Mouse (Mus musculus) hindbrain, embryonic 15.5 days (tissue): ENCODE measurements around the gene Lrit2. TPM values are rescaled to one million over a fixed set of nuclear protein-coding genes. Genes with fewer than 3 reads are reported as not detected.
A peak's percentile ranks its signal among the peaks of the same experiment; 100 is the strongest.

ENCODE experiments used
- ATAC-seq: fragments of 200-750 bp; cut with Nextera tagmentation; 2 replicates; pipeline ENCODE4 v1.8.0; 2017; ENCODE audit warnings: low read depth, moderate number of reproducible peaks, moderate TSS enrichment; ENCODE audit not compliant: low FRiP score
- H3K27ac ChIP-seq: fragments of 300-500 bp; sonication (generic); replicated peaks from 2 replicates; pipeline ENCODE4 v1.5.1; 2015; ENCODE audit warnings: mild to moderate bottlenecking, inconsistent platforms
- H3K27me3 ChIP-seq: fragments of 300-500 bp; sonication (generic); 2 replicates; pipeline ENCODE4 v1.6.1; 2015; ENCODE audit warnings: control low read depth, inconsistent platforms
- H3K36me3 ChIP-seq: fragments of 300-500 bp; sonication (generic); 2 replicates; pipeline ENCODE4 v1.6.1; 2015; ENCODE audit warnings: control low read depth, inconsistent platforms
- H3K4me1 ChIP-seq: fragments of 300-500 bp; sonication (generic); replicated peaks from 2 replicates; pipeline ENCODE4 v1.6.1; 2015; ENCODE audit warnings: control low read depth, inconsistent platforms
- H3K4me2 ChIP-seq: fragments of 300-500 bp; sonication (generic); 2 replicates; pipeline ENCODE4 v1.6.1; 2015; ENCODE audit warnings: moderate library complexity, mild to moderate bottlenecking, inconsistent platforms
- H3K4me3 ChIP-seq: fragments of 300-500 bp; sonication (generic); 2 replicates; pipeline ENCODE4 v1.5.1; 2015; ENCODE audit warnings: mild to moderate bottlenecking, inconsistent platforms
- H3K9ac ChIP-seq: fragments of 300-500 bp; sonication (generic); 2 replicates; pipeline ENCODE4 v1.6.1; 2015; ENCODE audit warnings: inconsistent platforms
- H3K9me3 ChIP-seq: fragments of 300-500 bp; sonication (generic); 2 replicates; pipeline ENCODE4 v1.6.1; 2016; ENCODE audit warnings: control low read depth, inconsistent platforms
- WGBS: fragments of 180-500 bp; shearing (Covaris S2); methylation state at CpG from one replicate; pipeline ENCODE4 v1.1.7; 2015; 5-methylcytosine and 5-hydroxymethylcytosine counted together
- polyA plus RNA-seq: library from polyadenylated mRNA; unstranded; fragments of >200 nt; fragmentation: Nextera tagmentation; extraction: Ambion mirVana; gene quantifications from 2 replicates; pipeline ENCODE4 v1.2.1, GENCODE M21; 2015

The Lrit2 gene
- polyA plus RNA-seq, 1 experiment from 2014 or later, result not detected

DNA sequence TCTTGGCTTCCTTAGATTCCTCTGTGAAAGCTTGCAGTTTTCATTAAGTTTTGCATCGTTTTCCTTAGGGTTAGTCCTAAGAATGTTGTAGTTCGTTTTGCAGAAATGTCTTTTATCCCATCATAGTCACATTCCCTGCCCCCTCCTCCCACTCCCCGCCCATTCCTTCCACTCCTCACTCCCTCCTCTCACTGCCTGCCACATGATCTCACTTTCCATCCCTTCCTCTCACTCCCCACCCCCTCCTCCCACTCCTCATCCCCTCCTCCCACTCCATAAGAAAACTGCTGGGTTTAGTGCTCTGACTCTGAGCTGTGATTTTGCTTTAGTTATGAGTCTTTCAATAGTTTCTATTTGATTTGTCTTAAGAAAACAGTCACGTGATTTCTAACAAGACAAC, 16.0 kb downstream of the Lrit2 start:
- no peaks in the 10 kb centered on the region for H3K36me3 ChIP-seq
- ATAC-seq, result no peak
- H3K27ac ChIP-seq, result no peak overlapping the region
- H3K4me3 ChIP-seq, result no peak overlapping the region
- no peak overlapping the region for H3K9ac ChIP-seq
- H3K4me1 ChIP-seq, result no peaks in the 10 kb centered on the region
- WGBS, result 42% methylated on average over 4 of the region's 4 CpGs
- no peak overlapping the region for H3K4me2 ChIP-seq
- H3K27me3 ChIP-seq, result no peaks in the 10 kb centered on the region
- H3K9me3 ChIP-seq, result no peaks in the 10 kb centered on the region

DNA sequence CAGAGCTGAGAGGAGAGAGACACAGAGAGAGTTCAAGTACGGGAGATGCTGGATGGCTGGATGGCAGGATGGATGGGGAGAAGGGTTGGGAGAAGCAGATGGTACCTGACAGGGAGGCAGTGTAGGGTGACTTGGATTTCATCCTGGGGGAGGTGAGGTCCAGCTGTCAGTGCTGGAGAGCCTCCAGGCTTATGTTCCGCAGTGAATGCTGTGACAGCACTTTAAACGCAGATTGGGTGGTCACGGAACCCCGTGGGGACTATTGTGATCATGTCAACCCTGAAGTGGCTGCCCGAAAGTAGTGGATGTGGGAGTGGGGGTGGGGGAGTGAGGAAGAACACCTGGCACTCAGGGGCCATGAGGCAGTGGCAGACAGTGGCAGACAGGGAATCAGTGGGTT, 26.7 kb downstream of the Lrit2 start:
- WGBS, result 52% methylated on average over 6 of the region's 6 CpGs
- H3K4me3 ChIP-seq, result no peak overlapping the region
- no peak for ATAC-seq

DNA sequence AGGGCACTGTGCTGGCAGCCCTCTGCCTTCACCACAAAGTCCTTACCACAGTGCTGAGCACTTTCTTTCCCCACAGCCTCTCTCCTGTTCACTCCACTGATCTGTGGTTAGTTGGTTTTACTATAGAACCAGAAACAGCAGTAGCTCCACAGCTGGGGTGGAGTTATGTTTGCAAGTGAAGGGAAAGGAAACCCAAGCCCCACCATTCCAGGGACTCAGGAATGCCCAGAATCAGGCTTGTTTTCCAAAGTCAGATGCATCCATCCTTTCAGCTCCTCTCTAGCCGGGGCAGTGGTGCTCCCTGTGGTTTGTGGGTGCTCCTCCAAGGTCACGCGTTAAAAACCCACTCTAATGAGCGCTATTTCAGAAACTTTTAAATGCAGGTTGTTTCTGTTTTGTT, 27.8 kb downstream of the Lrit2 start:
- peaks cover 12% of the 10 kb centered on the region; the same call in 1 of the 2 replicates for H3K4me1 ChIP-seq
- WGBS, result 84% methylated on average over 4 of the region's 4 CpGs
- peaks cover 14% of the 10 kb centered on the region; the same call in 1 of the 2 replicates for H3K27me3 ChIP-seq
- no peaks in the 10 kb centered on the region for H3K36me3 ChIP-seq
- no peaks in the 10 kb centered on the region for H3K9me3 ChIP-seq
- H3K4me2 ChIP-seq, result no peak overlapping the region
- no peak overlapping the region for H3K27ac ChIP-seq
- no peak for ATAC-seq
- no peak overlapping the region for H3K9ac ChIP-seq
- H3K4me3 ChIP-seq, result no peak overlapping the region

More for the DNA sequence above, 26.7 kb downstream of the Lrit2 start:
- no peaks in the 10 kb centered on the region for H3K9me3 ChIP-seq
- peaks cover 12% of the 10 kb centered on the region; the same call in 1 of the 2 replicates for H3K27me3 ChIP-seq
- H3K27ac ChIP-seq, result no peak overlapping the region
- H3K9ac ChIP-seq, result no peak overlapping the region
- H3K36me3 ChIP-seq, result no peaks in the 10 kb centered on the region
- no peak overlapping the region for H3K4me2 ChIP-seq
- H3K4me1 ChIP-seq, result peaks cover 12% of the 10 kb centered on the region; the same call in 1 of the 2 replicates

DNA sequence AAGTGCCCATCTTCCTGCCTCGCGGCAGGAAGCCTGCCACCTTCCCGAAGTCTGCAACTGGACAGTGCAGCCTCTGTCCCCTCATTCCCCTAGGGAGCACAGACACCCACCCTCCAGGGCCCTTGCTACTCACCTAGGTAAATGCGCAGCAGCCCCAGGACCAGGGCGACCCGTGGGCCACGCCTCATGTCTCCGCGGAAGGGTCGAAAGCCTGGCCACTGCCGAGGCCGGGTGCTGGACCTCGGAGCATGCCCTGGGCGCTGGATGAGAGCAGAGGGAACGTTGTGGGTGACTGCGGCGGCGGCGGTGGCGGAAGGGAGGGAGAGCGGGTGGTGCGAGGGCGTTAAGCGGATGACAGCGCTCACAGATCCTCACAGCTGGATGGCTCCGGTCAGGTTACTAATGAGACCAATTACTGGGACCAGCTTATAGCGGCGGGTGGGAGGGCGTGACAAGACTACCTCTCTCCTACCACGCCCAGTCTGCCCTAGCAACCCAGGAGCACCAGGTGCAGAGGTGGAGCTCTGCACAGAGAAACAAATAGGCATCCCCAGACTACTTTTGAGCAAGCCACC, 30.3 kb downstream of the Lrit2 start, which contains the start of gene Cdhr1:
Gene Cdhr1, minus strand, starts transcription at position 392 of the 575 bp plus-strand sequence.
- no peaks in the 10 kb centered on the region for H3K9me3 ChIP-seq
- WGBS, result 2% methylated on average over 30 of the region's 30 CpGs
- peak within 1 kb of the TSS; percentile 77 for H3K4me2 ChIP-seq
- peaks cover 14% of the 10 kb centered on the region; the same call in 1 of the 2 replicates for H3K27me3 ChIP-seq
- H3K36me3 ChIP-seq, result no peaks in the 10 kb centered on the region
- H3K4me3 ChIP-seq, result peak within 1 kb of the TSS; percentile 43
- H3K27ac ChIP-seq, result no peak within 1 kb of the TSS
- peaks cover 12% of the 10 kb centered on the region; the same call in 1 of the 2 replicates for H3K4me1 ChIP-seq
- peak within 1 kb of the TSS; percentile 44 for H3K9ac ChIP-seq
- ATAC-seq, result peak; percentile 71

DNA sequence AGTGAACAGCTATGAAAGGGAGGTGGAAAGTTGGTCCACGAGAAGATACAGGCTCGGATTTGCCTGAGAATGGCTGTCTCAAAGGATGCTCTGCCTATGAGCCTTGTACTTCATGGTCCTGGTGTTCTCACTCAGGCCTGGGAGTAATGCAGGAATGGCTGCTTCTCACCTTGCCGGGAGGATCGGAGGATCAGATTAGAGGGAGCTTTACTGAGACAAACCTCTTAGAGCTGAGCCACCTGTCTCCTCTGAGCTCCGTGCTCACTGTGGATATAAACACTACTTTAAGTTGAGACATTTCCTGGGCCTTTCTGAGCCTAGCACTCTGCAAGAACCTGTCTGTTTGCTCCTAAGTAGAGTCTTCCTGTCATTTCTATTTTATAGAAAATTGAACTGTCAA, 33.8 kb downstream of the Lrit2 start:
- Histone ChIP-seq H3K9ac (no peak overlapping the region), H3K4me2 (no peak overlapping the region), H3K27me3 (peaks cover 14% of the 10 kb centered on the region; the same call in 1 of the 2 replicates), H3K36me3 (no peaks in the 10 kb centered on the region), H3K4me1 (peaks cover 17% of the 10 kb centered on the region), H3K9me3 (no peaks in the 10 kb centered on the region), H3K27ac (no peak overlapping the region), H3K4me3 (no peak overlapping the region)
- WGBS, result 80% methylated on average over 5 of the region's 5 CpGs
- no peak for ATAC-seq

DNA sequence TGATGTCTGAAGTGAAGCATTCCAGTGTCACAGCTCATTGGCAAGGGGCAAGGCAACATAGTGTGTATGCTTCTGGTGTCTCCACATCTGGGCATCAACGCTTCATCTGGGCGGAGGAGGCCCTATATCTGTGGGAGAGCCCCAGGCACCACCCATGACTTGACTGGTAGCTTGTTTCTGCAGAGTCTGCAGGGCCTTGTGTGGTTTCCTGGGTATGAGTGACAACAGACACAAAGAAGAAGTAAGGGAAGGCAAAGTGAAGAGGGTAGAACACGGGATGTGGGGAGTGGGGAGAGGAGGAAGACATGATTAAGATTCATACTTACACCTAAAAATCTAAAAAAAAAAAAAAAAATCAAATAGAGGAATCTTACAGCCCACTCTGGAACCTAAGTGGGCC, 34.8 kb downstream of the Lrit2 start:
- ATAC-seq, result no peak
- no peak overlapping the region for H3K4me3 ChIP-seq
- H3K4me2 ChIP-seq, result no peak overlapping the region
- H3K9ac ChIP-seq, result no peak overlapping the region
- WGBS, result 83% methylated on average over 3 of the region's 3 CpGs
- peaks cover 17% of the 10 kb centered on the region for H3K4me1 ChIP-seq
- H3K27me3 ChIP-seq, result peaks cover 8% of the 10 kb centered on the region; the same call in 1 of the 2 replicates
- no peak overlapping the region for H3K27ac ChIP-seq
- H3K36me3 ChIP-seq, result no peaks in the 10 kb centered on the region
- no peaks in the 10 kb centered on the region for H3K9me3 ChIP-seq

DNA sequence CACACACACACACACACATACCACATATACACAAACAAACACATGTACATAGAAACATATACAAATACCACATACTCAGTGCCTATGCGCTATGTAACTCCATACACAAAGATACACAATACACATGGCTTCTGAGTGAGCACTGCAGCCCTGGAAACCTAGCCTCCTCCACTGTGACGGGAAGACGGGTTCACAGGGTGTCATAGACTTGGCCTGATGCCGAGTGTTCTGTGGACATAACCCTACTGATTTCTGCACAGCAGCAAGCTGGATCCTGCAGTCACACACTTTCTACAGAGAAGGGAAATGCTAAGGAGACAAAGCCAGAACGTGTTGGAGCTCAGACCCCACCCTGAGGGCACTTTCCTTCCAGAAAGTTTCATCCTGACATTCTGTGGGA, 37.0 kb downstream of the Lrit2 start:
- Histone ChIP-seq H3K4me3 (no peak overlapping the region), H3K27ac (no peak overlapping the region), H3K36me3 (no peaks in the 10 kb centered on the region), H3K9me3 (no peaks in the 10 kb centered on the region), H3K27me3 (no peaks in the 10 kb centered on the region), H3K4me1 (peaks cover 5% of the 10 kb centered on the region; the same call in 1 of the 2 replicates), H3K4me2 (no peak overlapping the region), H3K9ac (no peak overlapping the region)
- 60% methylated on average over 5 of the region's 5 CpGs for WGBS
- no peak for ATAC-seq

DNA sequence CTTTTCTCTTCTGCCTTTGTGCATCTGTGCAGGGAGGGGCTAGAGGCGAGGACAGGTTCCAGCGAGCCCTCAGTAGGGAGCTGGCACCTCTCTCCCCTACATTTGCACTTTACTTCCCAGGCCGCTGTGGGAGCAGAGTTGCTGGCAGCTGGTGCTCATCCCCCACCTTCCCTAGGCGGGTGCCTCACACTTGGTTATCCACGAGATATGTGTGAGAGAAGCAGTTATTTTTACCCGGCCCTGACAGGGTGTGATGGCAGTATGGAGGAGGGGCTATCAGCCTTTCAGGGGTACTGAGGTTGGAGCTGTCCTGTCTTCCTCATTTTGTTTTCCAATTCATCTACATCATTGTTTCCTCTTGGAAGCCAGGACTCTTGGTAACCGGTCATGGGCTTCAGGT, 38.1 kb downstream of the Lrit2 start:
- Histone ChIP-seq H3K4me1 (peaks cover 5% of the 10 kb centered on the region; the same call in 1 of the 2 replicates), H3K4me2 (no peak overlapping the region), H3K9ac (no peak overlapping the region), H3K9me3 (no peaks in the 10 kb centered on the region), H3K27me3 (no peaks in the 10 kb centered on the region), H3K27ac (no peak overlapping the region), H3K4me3 (no peak overlapping the region), H3K36me3 (no peaks in the 10 kb centered on the region)
- no peak for ATAC-seq
- WGBS, result 34% methylated on average over 7 of the region's 7 CpGs

DNA sequence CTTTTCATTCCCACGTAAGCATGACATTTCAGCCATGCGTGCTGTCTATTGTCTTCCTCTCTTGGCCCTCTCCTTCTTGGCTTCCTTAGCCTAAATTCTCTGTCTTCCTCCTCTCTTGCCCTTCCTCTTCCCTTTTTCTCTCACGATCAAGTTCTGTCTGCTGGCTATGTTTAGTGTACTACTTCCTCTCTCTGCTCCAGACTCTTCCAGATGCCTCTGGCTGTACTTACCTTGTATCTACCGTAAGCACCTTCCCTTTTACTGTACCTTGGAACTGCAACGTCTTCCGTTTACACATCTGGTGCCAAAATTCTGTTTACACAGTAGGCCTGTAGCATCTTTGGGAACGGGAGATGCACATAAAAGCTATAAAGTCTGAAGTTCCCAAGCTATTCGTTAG, 41.7 kb downstream of the Lrit2 start:
- 82% methylated on average over 8 of the region's 8 CpGs for WGBS
- H3K4me2 ChIP-seq, result no peak overlapping the region
- ATAC-seq, result no peak

DNA sequence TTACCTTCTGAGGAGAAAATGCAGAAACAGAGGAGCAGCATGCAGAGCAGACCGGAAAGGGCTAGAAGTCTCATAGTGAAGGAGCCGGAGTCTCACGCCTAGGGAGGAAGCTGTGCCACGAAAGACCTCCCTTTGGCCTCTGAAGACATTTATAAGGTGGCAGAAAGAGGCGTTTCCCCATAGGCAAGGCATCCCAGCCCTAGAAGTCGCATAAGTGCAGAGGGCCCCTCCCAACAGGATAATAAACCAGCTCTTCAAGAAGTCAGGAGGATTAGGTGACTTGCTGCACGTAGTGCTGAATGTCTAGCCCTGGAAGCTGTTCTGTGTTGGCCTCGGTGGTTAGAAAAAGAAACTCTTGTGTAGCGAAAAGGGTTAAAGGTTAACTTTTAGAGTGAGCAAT, 42.2 kb downstream of the Lrit2 start:
- H3K36me3 ChIP-seq, result no peaks in the 10 kb centered on the region
- H3K27ac ChIP-seq, result no peak overlapping the region
- no peaks in the 10 kb centered on the region for H3K9me3 ChIP-seq
- no peak overlapping the region for H3K4me3 ChIP-seq
- no peak overlapping the region for H3K4me2 ChIP-seq
- H3K4me1 ChIP-seq, result peaks cover 5% of the 10 kb centered on the region; the same call in 1 of the 2 replicates
- WGBS, result 71% methylated on average over 9 of the region's 9 CpGs
- ATAC-seq, result no peak
- no peak overlapping the region for H3K9ac ChIP-seq
- H3K27me3 ChIP-seq, result no peaks in the 10 kb centered on the region

More for the DNA sequence above, 41.7 kb downstream of the Lrit2 start:
- no peak overlapping the region for H3K27ac ChIP-seq
- no peaks in the 10 kb centered on the region for H3K36me3 ChIP-seq
- no peak overlapping the region for H3K9ac ChIP-seq
- no peak overlapping the region for H3K4me3 ChIP-seq
- no peaks in the 10 kb centered on the region for H3K9me3 ChIP-seq
- H3K27me3 ChIP-seq, result no peaks in the 10 kb centered on the region
- H3K4me1 ChIP-seq, result peaks cover 5% of the 10 kb centered on the region; the same call in 1 of the 2 replicates

DNA sequence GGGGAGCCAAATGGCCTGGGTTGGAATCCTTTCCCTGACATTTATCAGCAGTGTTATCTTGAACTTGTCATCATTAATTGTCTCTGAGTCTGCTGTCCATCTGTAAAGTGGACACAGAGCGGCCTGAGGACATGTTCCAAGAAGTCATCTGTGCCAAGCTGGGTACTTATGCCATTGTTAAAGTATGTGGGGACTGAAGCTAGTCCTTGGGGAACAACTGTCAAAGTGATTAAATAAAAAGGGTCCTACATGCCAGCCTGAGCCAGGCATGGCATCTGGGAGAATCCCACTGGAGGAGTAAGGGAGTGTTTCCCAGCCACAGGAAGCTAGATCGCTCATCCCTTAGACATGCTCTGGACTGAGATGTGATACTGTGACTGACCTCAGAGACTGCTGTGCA, 42.7 kb downstream of the Lrit2 start:
- WGBS, result 81% methylated on average over 2 of the region's 2 CpGs
- H3K27me3 ChIP-seq, result no peaks in the 10 kb centered on the region
- 0 out of 2 replicates have a peak, but pooled peaks have one; percentile 38 for ATAC-seq

DNA sequence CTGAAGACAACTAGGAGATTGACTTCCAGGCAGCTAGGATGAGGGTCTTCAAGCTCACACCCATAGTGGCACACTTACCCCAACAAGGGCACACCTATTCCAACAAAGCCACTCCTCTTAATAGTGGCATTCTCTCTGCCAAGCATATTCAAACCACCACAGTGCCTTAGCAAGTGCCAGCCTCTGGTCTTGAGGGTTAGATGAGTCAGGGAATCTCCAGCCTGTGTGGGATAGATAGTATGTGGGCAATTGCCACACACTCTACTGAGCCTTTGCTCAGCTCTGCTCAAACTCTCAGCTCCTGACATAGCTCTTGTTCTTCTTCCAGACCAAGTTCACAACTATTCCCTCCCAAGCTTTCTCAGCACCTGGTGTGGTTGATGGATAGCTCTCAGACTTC, 43.6 kb downstream of the Lrit2 start:
- Histone ChIP-seq H3K4me1 (no peaks in the 10 kb centered on the region), H3K4me3 (no peak overlapping the region), H3K36me3 (no peaks in the 10 kb centered on the region), H3K27me3 (no peaks in the 10 kb centered on the region), H3K27ac (no peak overlapping the region), H3K4me2 (no peak overlapping the region), H3K9ac (no peak overlapping the region), H3K9me3 (no peaks in the 10 kb centered on the region)
- no peak for ATAC-seq

More for the DNA sequence above, 42.7 kb downstream of the Lrit2 start:
- Histone ChIP-seq H3K9me3 (no peaks in the 10 kb centered on the region), H3K27ac (no peak overlapping the region), H3K36me3 (no peaks in the 10 kb centered on the region), H3K9ac (no peak overlapping the region), H3K4me3 (no peak overlapping the region), H3K4me2 (no peak overlapping the region), H3K4me1 (peaks cover 5% of the 10 kb centered on the region; the same call in 1 of the 2 replicates)

DNA sequence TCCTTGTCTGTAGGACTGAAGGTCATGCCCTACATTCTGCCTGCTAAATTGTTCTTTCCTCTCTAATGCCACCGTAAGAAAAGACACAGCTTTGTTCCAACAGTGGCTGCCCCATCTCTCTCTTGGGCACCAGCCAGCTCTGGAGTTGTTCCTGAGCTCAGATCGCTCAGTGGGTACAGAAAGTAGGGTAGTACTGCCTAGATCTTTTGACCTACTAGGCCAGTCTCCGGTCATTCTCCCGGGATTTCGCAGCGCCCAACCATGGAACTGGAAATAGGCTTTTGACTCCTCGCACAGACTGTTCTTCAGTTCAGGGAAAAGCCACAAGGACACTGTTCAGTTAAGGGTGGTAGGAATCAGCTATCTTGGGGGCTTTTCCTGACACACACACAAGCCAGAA, 45.2 kb downstream of the Lrit2 start:
- 89% methylated on average over 7 of the region's 7 CpGs for WGBS
- no peak overlapping the region for H3K27ac ChIP-seq
- H3K4me1 ChIP-seq, result no peaks in the 10 kb centered on the region
- H3K4me3 ChIP-seq, result no peak overlapping the region
- H3K9ac ChIP-seq, result no peak overlapping the region
- no peaks in the 10 kb centered on the region for H3K9me3 ChIP-seq
- no peaks in the 10 kb centered on the region for H3K36me3 ChIP-seq
- ATAC-seq, result no peak
- no peaks in the 10 kb centered on the region for H3K27me3 ChIP-seq
- H3K4me2 ChIP-seq, result no peak overlapping the region
